Mouse (Mus musculus) forebrain, embryonic 16.5 days (tissue): ENCODE data around the gene Naaladl1. TPM values are rescaled to one million over a fixed set of nuclear protein-coding genes. Genes with fewer than 3 reads are reported as not detected.
"Not testable (repeated sequence)": the region's sequence is repeated elsewhere in the genome, so short reads cannot be mapped to it uniquely, and the experiment has no call there.

Experiments
- ATAC-seq: fragments of 200-750 bp; cut with Nextera tagmentation; 2 replicates; pipeline ENCODE4 v1.8.0; 2017; ENCODE audit warnings: mild to moderate bottlenecking, moderate library complexity
- H3K27ac ChIP-seq: fragments of 300-500 bp; sonication (generic); 2 replicates; pipeline ENCODE4 v1.5.1; 2014; ENCODE audit warnings: low read length, control low read depth
- H3K27me3 ChIP-seq: fragments of 300-500 bp; sonication (generic); replicated peaks from 2 replicates; pipeline ENCODE4 v1.6.1; 2014; ENCODE audit warnings: low read length; ENCODE audit not compliant: control insufficient read depth, insufficient read depth
- H3K36me3 ChIP-seq: fragments of 300-500 bp; sonication (generic); 2 replicates; pipeline ENCODE4 v1.6.1; 2014; ENCODE audit not compliant: control insufficient read depth, insufficient read depth
- H3K4me1 ChIP-seq: fragments of 300-500 bp; sonication (generic); replicated peaks from 2 replicates; pipeline ENCODE4 v1.6.1; 2014; ENCODE audit warnings: low read length; ENCODE audit not compliant: control insufficient read depth, insufficient read depth
- H3K4me2 ChIP-seq: fragments of 300-500 bp; sonication (generic); 2 replicates; pipeline ENCODE4 v1.6.1; 2014; ENCODE audit warnings: mild to moderate bottlenecking, low read length, control low read depth
- H3K4me3 ChIP-seq: fragments of 300-500 bp; sonication (generic); replicated peaks from 2 replicates; pipeline ENCODE4 v1.5.1; 2014; ENCODE audit warnings: mild to moderate bottlenecking, low read length, control low read depth
- H3K9ac ChIP-seq: fragments of 300-500 bp; sonication (generic); replicated peaks from 2 replicates; pipeline ENCODE4 v1.6.1; 2014; ENCODE audit warnings: low read depth, low read length, control low read depth
- H3K9me3 ChIP-seq: fragments of 300-500 bp; sonication (generic); 2 replicates; pipeline ENCODE4 v1.6.1; 2016; ENCODE audit warnings: low read length; ENCODE audit not compliant: control insufficient read depth
- WGBS: fragments of 180-500 bp; shearing (Covaris S2); extraction: QIAGEN DNeasy Blood & Tissue Kit; methylation state at CpG from one replicate; pipeline ENCODE4 v1.1.7; 2014; 5-methylcytosine and 5-hydroxymethylcytosine counted together
- polyA plus RNA-seq: library from polyadenylated mRNA; unstranded; fragments of >200 nt; fragmentation: Nextera tagmentation; extraction: Ambion mirVana; gene quantifications from 2 replicates; pipeline ENCODE4 v1.2.1, GENCODE M21; 2015

The Naaladl1 gene
- polyA plus RNA-seq, 1 experiment from 2014 or later, result 0.58 TPM

DNA sequence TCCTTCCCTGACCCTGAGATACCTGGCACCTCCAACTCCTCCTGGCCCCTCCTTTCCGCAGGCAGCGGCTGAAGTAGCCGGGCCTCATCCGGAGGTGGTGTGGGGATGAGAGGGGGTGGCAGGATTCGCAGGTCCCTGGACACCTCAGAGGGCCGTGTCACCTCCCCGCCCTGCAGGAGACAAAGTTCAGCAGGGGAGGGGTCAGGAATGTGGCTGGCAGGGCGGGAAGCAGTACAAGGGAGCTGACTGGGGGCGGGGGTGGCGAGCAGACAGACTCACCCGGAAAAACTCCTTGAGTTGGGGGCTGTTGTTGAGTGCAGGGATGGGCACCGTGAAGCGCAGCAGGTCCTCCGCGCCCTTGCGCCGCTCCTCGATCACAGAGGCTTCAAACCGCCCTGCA, 16.2 kb downstream of the Naaladl1 start:
- H3K4me2 ChIP-seq, result no peak overlapping the region
- ATAC-seq, result no peak
- H3K4me1 ChIP-seq, result peaks cover 23% of the 10 kb centered on the region
- no peaks in the 10 kb centered on the region for H3K36me3 ChIP-seq
- H3K4me3 ChIP-seq, result no peak overlapping the region
- no peaks in the 10 kb centered on the region for H3K9me3 ChIP-seq
- no peak overlapping the region for H3K9ac ChIP-seq
- H3K27ac ChIP-seq, result no peak overlapping the region
- no peaks in the 10 kb centered on the region for H3K27me3 ChIP-seq
- WGBS, result 35% methylated on average over 19 of the region's 19 CpGs

DNA sequence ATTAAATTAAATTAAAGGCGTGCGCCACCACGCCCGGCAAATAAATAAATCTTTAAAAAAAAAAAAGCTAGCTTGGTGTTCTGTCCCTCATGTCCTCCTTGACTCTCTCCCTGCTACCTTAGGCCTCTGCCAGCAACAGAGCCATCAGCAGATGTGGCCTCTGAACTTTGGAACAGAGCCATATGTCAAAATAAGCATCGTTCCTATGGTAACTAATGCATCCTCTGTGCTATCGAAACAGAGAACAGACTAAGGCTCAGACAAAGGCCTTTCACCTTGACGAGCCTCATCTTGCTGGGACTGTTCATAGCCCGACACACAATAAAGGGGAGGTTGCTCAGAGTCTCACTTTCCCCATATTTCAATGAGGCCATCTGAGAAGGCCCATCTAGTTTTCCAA, 17.7 kb downstream of the Naaladl1 start:
- no peak overlapping the region for H3K9ac ChIP-seq
- no peak for ATAC-seq
- WGBS, result 64% methylated on average over 8 of the region's 8 CpGs
- no peaks in the 10 kb centered on the region for H3K36me3 ChIP-seq
- no peaks in the 10 kb centered on the region for H3K27me3 ChIP-seq
- H3K4me2 ChIP-seq, result no peak overlapping the region
- H3K4me3 ChIP-seq, result no peak overlapping the region
- H3K27ac ChIP-seq, result no peak overlapping the region
- H3K9me3 ChIP-seq, result no peaks in the 10 kb centered on the region
- peaks cover 15% of the 10 kb centered on the region for H3K4me1 ChIP-seq

DNA sequence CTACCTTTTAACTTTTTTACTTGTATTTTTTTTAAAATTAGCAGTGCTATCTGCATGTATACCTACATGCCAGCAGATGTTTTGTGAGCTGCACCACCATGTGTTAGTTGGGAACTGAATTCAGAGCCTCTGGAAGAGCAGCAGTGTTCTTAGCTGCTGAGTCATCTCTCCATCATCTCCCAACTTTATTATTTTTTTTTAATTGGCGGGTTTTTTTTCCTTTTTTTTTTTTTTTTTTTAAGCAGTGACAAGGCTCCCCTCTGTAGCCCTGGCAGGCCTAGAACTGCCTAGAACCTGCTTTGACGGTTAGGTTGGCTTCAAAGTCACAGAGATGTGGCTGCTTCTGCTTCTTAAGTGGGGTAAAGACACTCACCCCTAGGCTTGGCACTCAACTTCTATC, 19.3 kb downstream of the Naaladl1 start:
- Histone ChIP-seq H3K36me3 (no peaks in the 10 kb centered on the region), H3K27ac (no peak overlapping the region), H3K9ac (no peak overlapping the region), H3K4me3 (no peak overlapping the region), H3K27me3 (no peaks in the 10 kb centered on the region), H3K4me2 (no peak overlapping the region), H3K4me1 (peaks cover 8% of the 10 kb centered on the region), H3K9me3 (no peaks in the 10 kb centered on the region)
- no peak for ATAC-seq
- 84% methylated on average over 2 of the region's 2 CpGs for whole genome bisulfite sequencing

- no peak overlapping the region for H3K9ac ChIP-seq
- no peaks in the 10 kb centered on the region for H3K27me3 ChIP-seq
- no peak for ATAC-seq
- H3K4me3 ChIP-seq, result no peak overlapping the region
- H3K4me1 ChIP-seq, result peaks cover 7% of the 10 kb centered on the region
- H3K4me2 ChIP-seq, result no peak overlapping the region
- H3K36me3 ChIP-seq, result no peaks in the 10 kb centered on the region
- 21% methylated on average over 4 of the region's 4 CpGs for WGBS
- no peaks in the 10 kb centered on the region for H3K9me3 ChIP-seq
- H3K27ac ChIP-seq, result no peak overlapping the region
Observed at GRCm38 (mm10) chr19:6126289-6126688, 20.7 kb downstream of the Naaladl1 start.

DNA sequence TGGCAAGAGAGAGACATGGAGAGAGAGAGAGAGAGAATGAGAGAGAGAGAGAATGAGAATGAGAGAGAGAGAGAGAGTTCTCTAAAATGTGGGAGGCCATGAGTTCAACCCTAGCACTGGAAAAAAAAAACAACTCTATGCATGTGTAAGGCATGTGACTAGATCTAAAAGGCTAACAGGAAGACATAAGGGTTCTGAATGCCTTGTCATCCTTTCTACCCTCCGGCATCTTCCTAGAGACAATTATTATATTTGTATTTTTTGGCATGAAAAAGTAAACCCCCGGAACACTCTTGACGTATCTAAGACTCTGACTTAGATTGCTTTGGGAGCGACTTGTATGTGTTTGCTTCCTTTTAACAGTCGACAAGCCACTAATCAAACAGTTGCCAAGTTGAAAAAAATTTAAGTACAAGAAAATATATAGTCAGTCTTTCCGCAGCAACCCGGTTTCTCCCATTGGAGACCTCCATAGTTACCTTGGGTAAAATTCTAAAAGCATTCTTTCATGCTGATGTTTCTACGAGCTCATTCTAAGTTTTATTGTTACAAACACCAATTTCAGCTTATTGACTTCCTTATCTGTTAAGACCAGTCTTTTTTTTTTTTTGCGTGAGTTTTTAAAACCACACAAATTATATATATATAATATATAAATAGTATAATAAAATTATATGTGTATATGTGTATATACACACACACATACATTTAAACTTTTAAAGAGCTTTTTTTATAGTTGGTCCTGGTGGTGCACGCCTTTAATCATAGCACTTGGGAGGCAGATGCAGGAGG, 21.4 kb downstream of the Naaladl1 start:
- H3K4me1 ChIP-seq, result peaks cover 7% of the 10 kb centered on the region
- WGBS, result 76% methylated on average over 10 of the region's 10 CpGs
- peak overlapping the region; percentile 56 for H3K4me2 ChIP-seq
- no peak for ATAC-seq
- no peaks in the 10 kb centered on the region for H3K27me3 ChIP-seq
- peak overlapping the region; percentile 56 for H3K4me3 ChIP-seq
- peak overlapping the region; percentile 69; the same call in 1 of the 2 replicates for H3K9ac ChIP-seq
- H3K36me3 ChIP-seq, result no peaks in the 10 kb centered on the region
- H3K9me3 ChIP-seq, result no peaks in the 10 kb centered on the region
- H3K27ac ChIP-seq, result no peak overlapping the region

GRCm38 (mm10) chr19:6127760-6128341, 22.3 kb downstream of the Naaladl1 start, which contains the start of gene Snx15:
TSS of gene Snx15 (minus strand) at chr19:6128304.
- Histone ChIP-seq H3K9me3 (no peaks in the 10 kb centered on the region), H3K36me3 (no peaks in the 10 kb centered on the region), H3K27ac (peak within 1 kb of the TSS; percentile 85), H3K4me2 (peak within 1 kb of the TSS; percentile 56), H3K4me1 (peaks cover 7% of the 10 kb centered on the region), H3K9ac (peak within 1 kb of the TSS; percentile 69), H3K4me3 (peak within 1 kb of the TSS; percentile 56), H3K27me3 (no peaks in the 10 kb centered on the region)
- ATAC-seq, result peak; percentile 96
- under 1% methylated on average over 32 of the region's 32 CpGs for WGBS

DNA sequence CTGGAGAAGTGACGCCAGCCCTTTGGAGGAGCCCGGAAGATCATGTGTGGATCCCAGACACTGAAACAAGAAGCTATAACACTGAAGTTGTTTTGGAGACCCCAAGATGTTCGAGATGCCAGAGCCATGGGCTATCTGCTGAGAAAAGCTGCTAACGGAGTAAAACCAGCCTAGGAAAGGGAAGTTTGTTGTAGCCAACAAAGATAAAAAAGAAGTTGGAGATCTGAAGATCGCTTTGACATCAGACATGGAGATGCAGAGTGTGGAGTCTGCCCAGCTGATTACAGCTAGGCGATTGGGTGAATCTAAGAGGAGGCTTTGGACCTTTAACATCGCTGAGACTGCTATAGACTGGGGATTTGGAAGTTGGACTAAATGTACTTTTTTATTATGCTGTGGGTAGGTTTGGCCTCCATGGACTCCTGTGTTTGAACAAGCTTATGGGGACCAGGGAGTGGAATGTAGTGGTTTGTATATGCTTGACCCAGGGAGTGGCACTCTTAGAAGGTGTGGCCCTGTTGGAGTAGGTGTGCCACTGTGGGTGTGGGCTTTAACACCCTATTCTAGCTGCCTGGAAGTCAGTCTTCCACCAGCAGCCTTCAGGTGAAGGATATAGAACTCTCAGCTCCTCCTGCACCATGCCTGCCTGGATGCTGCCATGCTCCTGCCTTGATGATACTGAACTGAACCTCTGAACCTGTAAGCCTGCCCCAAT, 25.0 kb downstream of the Naaladl1 start:
- not testable (repeated sequence) for H3K27ac ChIP-seq, H3K4me2 ChIP-seq, H3K4me3 ChIP-seq, H3K9ac ChIP-seq, H3K27me3 ChIP-seq, H3K36me3 ChIP-seq, ATAC-seq, H3K4me1 ChIP-seq, H3K9me3 ChIP-seq
- WGBS, result 81% methylated on average over 7 of the region's 7 CpGs

DNA sequence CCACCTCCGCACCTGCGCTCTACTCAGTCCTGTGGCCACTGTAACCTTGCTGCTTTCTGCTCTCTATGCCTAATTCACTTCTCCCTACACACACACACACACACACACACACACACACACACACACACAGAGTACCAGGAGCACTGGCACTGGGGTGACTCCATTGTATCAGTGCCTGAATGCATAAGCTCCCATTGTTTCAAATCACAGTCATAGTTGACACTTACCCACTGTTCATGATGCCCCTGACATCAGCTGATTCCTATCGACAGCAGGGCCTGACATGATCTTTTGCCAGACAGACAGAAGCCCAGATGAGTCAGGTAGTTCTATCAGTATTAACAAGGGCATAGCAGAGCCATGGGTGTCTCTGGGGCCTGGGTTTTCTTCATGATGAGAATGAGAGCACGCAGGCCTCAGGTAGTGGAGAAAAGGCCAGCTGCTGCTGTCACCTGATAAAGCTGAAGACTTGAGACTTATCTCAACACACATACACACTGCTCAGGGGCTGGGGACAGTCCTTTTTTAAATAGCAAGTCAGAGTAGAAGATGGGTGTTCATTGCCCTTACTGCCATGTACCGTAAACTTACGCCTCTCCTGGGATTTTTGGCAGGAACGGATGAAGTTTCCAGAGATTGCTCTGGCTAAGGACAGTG, 26.7 kb downstream of the Naaladl1 start:
- no peak for ATAC-seq
- peaks cover 7% of the 10 kb centered on the region; the same call in 1 of the 2 replicates for H3K36me3 ChIP-seq
- no peaks in the 10 kb centered on the region for H3K9me3 ChIP-seq
- no peak overlapping the region for H3K9ac ChIP-seq
- WGBS, result 91% methylated on average over 7 of the region's 7 CpGs
- no peak overlapping the region for H3K4me2 ChIP-seq
- no peaks in the 10 kb centered on the region for H3K27me3 ChIP-seq
- no peak overlapping the region for H3K4me3 ChIP-seq
- no peak overlapping the region for H3K27ac ChIP-seq
- peaks cover 3% of the 10 kb centered on the region; the same call in 1 of the 2 replicates for H3K4me1 ChIP-seq

DNA sequence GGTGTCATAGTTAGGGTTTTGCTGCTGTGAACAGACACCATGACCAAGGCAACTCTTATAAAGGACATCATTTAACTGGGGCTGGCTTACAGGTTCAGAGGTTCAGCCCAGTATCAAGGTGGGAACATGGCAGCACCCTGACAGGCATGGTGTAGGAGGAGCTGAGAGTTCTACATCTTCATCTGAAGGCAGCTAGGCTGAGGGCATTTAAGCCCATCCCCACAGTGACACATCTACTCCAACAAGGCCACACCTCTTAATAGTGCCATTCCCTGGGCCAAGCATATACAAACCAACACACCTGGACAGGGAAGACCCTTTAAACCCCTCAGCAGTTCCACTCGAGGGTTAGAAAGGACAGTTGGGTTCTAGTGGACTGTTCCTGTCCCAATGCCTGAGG, 27.6 kb downstream of the Naaladl1 start:
- not testable (repeated sequence) for H3K36me3 ChIP-seq, H3K4me2 ChIP-seq, H3K4me3 ChIP-seq, ATAC-seq, H3K9ac ChIP-seq, H3K9me3 ChIP-seq, H3K27ac ChIP-seq, H3K4me1 ChIP-seq, H3K27me3 ChIP-seq
- 65% methylated on average over 1 of the region's 1 CpGs for WGBS
